Mouse (Mus musculus) embryonic facial prominence, embryonic 15.5 days (tissue): Measurements from ENCODE around the gene Scamp1. TPM values are rescaled to one million over a fixed set of nuclear protein-coding genes. Genes with fewer than 3 reads are reported as not detected.

Source experiments
- ATAC-seq: fragments of 200-750 bp; cut with Nextera tagmentation; 2 replicates; pipeline ENCODE4 v1.8.0; 2017; ENCODE audit warnings: low read depth, moderate TSS enrichment; ENCODE audit not compliant: insufficient number of reproducible peaks, low FRiP score, low TSS enrichment
- H3K27ac ChIP-seq: fragments of 300-500 bp; sonication (generic); replicated peaks from 2 replicates; pipeline ENCODE4 v1.5.1; 2015; ENCODE audit warnings: mild to moderate bottlenecking, inconsistent platforms
- H3K27me3 ChIP-seq: fragments of 300-500 bp; sonication (generic); 2 replicates; pipeline ENCODE4 v1.6.1; 2015; ENCODE audit warnings: inconsistent platforms
- H3K36me3 ChIP-seq: fragments of 300-500 bp; sonication (generic); 2 replicates; pipeline ENCODE4 v1.6.1; 2015; ENCODE audit warnings: mild to moderate bottlenecking, inconsistent platforms
- H3K4me1 ChIP-seq: fragments of 300-500 bp; sonication (generic); 2 replicates; pipeline ENCODE4 v1.6.1; 2015; ENCODE audit warnings: inconsistent platforms
- H3K4me2 ChIP-seq: fragments of 300-500 bp; sonication (generic); replicated peaks from 2 replicates; pipeline ENCODE4 v1.6.1; 2015; ENCODE audit warnings: mild to moderate bottlenecking, inconsistent platforms
- H3K4me3 ChIP-seq: fragments of 300-500 bp; sonication (generic); replicated peaks from 2 replicates; pipeline ENCODE4 v1.5.1; 2015; ENCODE audit warnings: mild to moderate bottlenecking, inconsistent platforms
- H3K9ac ChIP-seq: fragments of 300-500 bp; sonication (generic); 2 replicates; pipeline ENCODE4 v1.6.1; 2015; ENCODE audit warnings: inconsistent platforms
- H3K9me3 ChIP-seq: fragments of 300-500 bp; sonication (generic); replicated peaks from 2 replicates; pipeline ENCODE4 v1.6.1; 2016; ENCODE audit warnings: inconsistent platforms
- WGBS: fragments of 180-500 bp; shearing (Covaris S2); methylation state at CpG from one replicate; pipeline ENCODE4 v1.1.7; 2015; 5-methylcytosine and 5-hydroxymethylcytosine counted together
- polyA plus RNA-seq: library from polyadenylated mRNA; unstranded; fragments of >200 nt; fragmentation: Nextera tagmentation; extraction: Ambion mirVana; gene quantifications from 2 replicates; pipeline ENCODE4 v1.2.1, GENCODE M21; 2015

Gene Scamp1
- polyA plus RNA-seq, 1 experiment from 2014 or later = 36.7 TPM

GRCm38 (mm10) chr13:94271284-94271683 is 14.4 kb downstream of the Scamp1 start:
- H3K27me3 ChIP-seq = no peaks in the 10 kb centered on the region
- WGBS = 86% methylated on average over 6 of the region's 6 CpGs

GRCm38 (mm10) chr13:94268201-94268600 is 17.5 kb downstream of the Scamp1 start:
- H3K9me3 ChIP-seq = no peaks in the 10 kb centered on the region

More at GRCm38 (mm10) chr13:94271284-94271683, 14.4 kb downstream of the Scamp1 start:
- Histone ChIP-seq H3K36me3 (no peaks in the 10 kb centered on the region), H3K27ac (no peak overlapping the region), H3K9ac (no peak overlapping the region), H3K9me3 (no peaks in the 10 kb centered on the region), H3K4me2 (no peak overlapping the region), H3K4me3 (no peak overlapping the region), H3K4me1 (peaks cover 12% of the 10 kb centered on the region; the same call in 1 of the 2 replicates)
- ATAC-seq = no peak

GRCm38 (mm10) chr13:94267190-94267589 is 18.5 kb downstream of the Scamp1 start:
- no peak overlapping the region for H3K4me2 ChIP-seq
- H3K27me3 ChIP-seq = no peaks in the 10 kb centered on the region
- no peak for ATAC-seq
- H3K4me1 ChIP-seq = peaks cover 12% of the 10 kb centered on the region; the same call in 1 of the 2 replicates
- H3K4me3 ChIP-seq = no peak overlapping the region
- no peak overlapping the region; the same call in 1 of the 2 replicates for H3K27ac ChIP-seq
- 51% methylated on average over 4 of the region's 4 CpGs for WGBS
- no peaks in the 10 kb centered on the region for H3K36me3 ChIP-seq
- H3K9me3 ChIP-seq = no peaks in the 10 kb centered on the region
- no peak overlapping the region for H3K9ac ChIP-seq

More at GRCm38 (mm10) chr13:94268201-94268600, 17.5 kb downstream of the Scamp1 start:
- Histone ChIP-seq H3K27ac (no peak overlapping the region), H3K4me1 (peaks cover 12% of the 10 kb centered on the region; the same call in 1 of the 2 replicates), H3K27me3 (no peaks in the 10 kb centered on the region), H3K4me3 (no peak overlapping the region), H3K9ac (no peak overlapping the region), H3K36me3 (no peaks in the 10 kb centered on the region), H3K4me2 (no peak overlapping the region)
- WGBS = 50% methylated on average over 7 of the region's 7 CpGs
- ATAC-seq = no peak

GRCm38 (mm10) chr13:94266530-94266929 is 19.1 kb downstream of the Scamp1 start:
- ATAC-seq = no peak
- whole genome bisulfite sequencing = 82% methylated on average over 6 of the region's 6 CpGs

GRCm38 (mm10) chr13:94265291-94265690 is 20.4 kb downstream of the Scamp1 start:
- 79% methylated on average over 3 of the region's 3 CpGs for WGBS
- H3K36me3 ChIP-seq = no peaks in the 10 kb centered on the region

More at GRCm38 (mm10) chr13:94266530-94266929, 19.1 kb downstream of the Scamp1 start:
- peaks cover 15% of the 10 kb centered on the region; the same call in 1 of the 2 replicates for H3K4me1 ChIP-seq
- no peaks in the 10 kb centered on the region for H3K27me3 ChIP-seq
- H3K4me2 ChIP-seq = no peak overlapping the region
- no peaks in the 10 kb centered on the region for H3K9me3 ChIP-seq
- H3K36me3 ChIP-seq = no peaks in the 10 kb centered on the region
- H3K27ac ChIP-seq = no peak overlapping the region
- no peak overlapping the region for H3K4me3 ChIP-seq
- no peak overlapping the region for H3K9ac ChIP-seq

GRCm38 (mm10) chr13:94263943-94264342 is 21.7 kb downstream of the Scamp1 start:
- no peaks in the 10 kb centered on the region for H3K36me3 ChIP-seq
- H3K9me3 ChIP-seq = no peaks in the 10 kb centered on the region
- 67% methylated on average over 5 of the region's 5 CpGs for WGBS
- no peak for ATAC-seq
- H3K9ac ChIP-seq = no peak overlapping the region
- no peaks in the 10 kb centered on the region for H3K27me3 ChIP-seq
- no peak overlapping the region for H3K4me2 ChIP-seq
- H3K4me1 ChIP-seq = peaks cover 11% of the 10 kb centered on the region; the same call in 1 of the 2 replicates
- H3K4me3 ChIP-seq = no peak overlapping the region
- no peak overlapping the region for H3K27ac ChIP-seq

More at GRCm38 (mm10) chr13:94265291-94265690, 20.4 kb downstream of the Scamp1 start:
- Histone ChIP-seq H3K4me2 (no peak overlapping the region), H3K4me3 (no peak overlapping the region), H3K9ac (no peak overlapping the region), H3K9me3 (no peaks in the 10 kb centered on the region), H3K4me1 (peaks cover 11% of the 10 kb centered on the region; the same call in 1 of the 2 replicates), H3K27me3 (no peaks in the 10 kb centered on the region), H3K27ac (no peak overlapping the region)
- no peak for ATAC-seq

GRCm38 (mm10) chr13:94262551-94262950 is 23.1 kb downstream of the Scamp1 start:
- Histone ChIP-seq H3K9me3 (no peaks in the 10 kb centered on the region), H3K4me2 (no peak overlapping the region), H3K27ac (no peak overlapping the region), H3K4me1 (peaks cover 11% of the 10 kb centered on the region; the same call in 1 of the 2 replicates), H3K36me3 (no peaks in the 10 kb centered on the region), H3K27me3 (no peaks in the 10 kb centered on the region), H3K4me3 (no peak overlapping the region), H3K9ac (no peak overlapping the region)
- 84% methylated on average over 4 of the region's 4 CpGs for WGBS
- ATAC-seq = no peak

GRCm38 (mm10) chr13:94261624-94262023 is 24.0 kb downstream of the Scamp1 start:
- ATAC-seq = no peak
- no peaks in the 10 kb centered on the region for H3K9me3 ChIP-seq
- peaks cover 5% of the 10 kb centered on the region; the same call in 1 of the 2 replicates for H3K4me1 ChIP-seq
- no peak overlapping the region for H3K27ac ChIP-seq
- WGBS = 55% methylated on average over 6 of the region's 6 CpGs
- H3K4me3 ChIP-seq = no peak overlapping the region
- H3K4me2 ChIP-seq = no peak overlapping the region
- no peak overlapping the region for H3K9ac ChIP-seq
- H3K27me3 ChIP-seq = no peaks in the 10 kb centered on the region
- H3K36me3 ChIP-seq = no peaks in the 10 kb centered on the region

GRCm38 (mm10) chr13:94260961-94261360 is 24.7 kb downstream of the Scamp1 start:
- Histone ChIP-seq H3K36me3 (no peaks in the 10 kb centered on the region), H3K9ac (no peak overlapping the region), H3K27me3 (no peaks in the 10 kb centered on the region), H3K4me2 (no peak overlapping the region), H3K27ac (no peak overlapping the region), H3K4me3 (no peak overlapping the region), H3K4me1 (0 out of 2 replicates have a peak, but pooled peaks cover 3% of the 10 kb centered on the region), H3K9me3 (no peaks in the 10 kb centered on the region)
- WGBS = 71% methylated on average over 8 of the region's 8 CpGs
- ATAC-seq = no peak; the same call in 1 of the 2 replicates

GRCm38 (mm10) chr13:94259210-94259609 is 26.4 kb downstream of the Scamp1 start:
- no peaks in the 10 kb centered on the region for H3K27me3 ChIP-seq
- 85% methylated on average over 5 of the region's 5 CpGs for WGBS
- no peaks in the 10 kb centered on the region for H3K36me3 ChIP-seq
- H3K4me1 ChIP-seq = 0 out of 2 replicates have a peak, but pooled peaks cover 3% of the 10 kb centered on the region
- no peak for ATAC-seq
- no peaks in the 10 kb centered on the region for H3K9me3 ChIP-seq
- H3K27ac ChIP-seq = no peak overlapping the region
- H3K4me2 ChIP-seq = no peak overlapping the region
- no peak overlapping the region for H3K4me3 ChIP-seq
- H3K9ac ChIP-seq = no peak overlapping the region

GRCm38 (mm10) chr13:94258530-94258929 is 27.1 kb downstream of the Scamp1 start:
- Histone ChIP-seq H3K27me3 (no peaks in the 10 kb centered on the region), H3K36me3 (no peaks in the 10 kb centered on the region), H3K4me3 (no peak overlapping the region), H3K9ac (no peak overlapping the region), H3K4me1 (0 out of 2 replicates have a peak, but pooled peaks cover 3% of the 10 kb centered on the region), H3K4me2 (no peak overlapping the region), H3K9me3 (no peaks in the 10 kb centered on the region), H3K27ac (no peak overlapping the region)
- 86% methylated on average over 6 of the region's 6 CpGs for WGBS
- no peak for ATAC-seq

- ATAC-seq = no peak
- H3K4me3 ChIP-seq = no peak overlapping the region
- no peak overlapping the region for H3K9ac ChIP-seq
- no peak overlapping the region for H3K4me2 ChIP-seq
- no peaks in the 10 kb centered on the region for H3K36me3 ChIP-seq
- WGBS = 71% methylated on average over 2 of the region's 2 CpGs
- no peaks in the 10 kb centered on the region for H3K9me3 ChIP-seq
- H3K27ac ChIP-seq = no peak overlapping the region
- 0 out of 2 replicates have a peak, but pooled peaks cover 3% of the 10 kb centered on the region for H3K4me1 ChIP-seq
- no peaks in the 10 kb centered on the region for H3K27me3 ChIP-seq
Measured at GRCm38 (mm10) chr13:94257711-94258110, 27.9 kb downstream of the Scamp1 start.
